Mouse (Mus musculus) small intestine, adult 2 months (tissue): ENCODE data around the gene Gad2.

Experiments used
- CTCF ChIP-seq: fragments of 200-500 bp; IDR thresholded peaks from 2 replicates; pipeline ENCODE4 v1.5.1; 2012; ENCODE audit warnings: low read depth, mild to moderate bottlenecking, control low read depth, inconsistent platforms, low read length, moderate library complexity, mixed read lengths; ENCODE audit not compliant: insufficient replicate concordance, insufficient read length; ENCODE audit errors: extremely low read depth
- POLR2A ChIP-seq: fragments of 200-500 bp; IDR thresholded peaks from 2 replicates; pipeline ENCODE4 v1.6.1; 2012; ENCODE audit warnings: low read depth, mild to moderate bottlenecking, control low read depth, inconsistent platforms, low read length, moderate library complexity

- TF ChIP-seq CTCF (no peak), POLR2A (no peak)
These were observed 802 bp upstream of the Gad2 start for GRCm38 (mm10) chr2:22620978-22621827.
